Mouse (Mus musculus) central nervous system, embryonic 11.5 days (tissue): ENCODE measurements around the gene Bricd5. TPM values are rescaled to one million over a fixed set of nuclear protein-coding genes. Genes with fewer than 3 reads are reported as not detected.

ENCODE experiments used
- polyA plus RNA-seq: library from polyadenylated mRNA; depleted of rRNA; stranded (reverse); fragments of >200 nt; gene quantifications from 2 replicates; pipeline ENCODE4 v1.2.3, GENCODE M21; 2012; rRNA removed

The Bricd5 gene
- polyA plus RNA-seq, result 0.65 and 0.66 TPM in 2 replicates

DNA sequence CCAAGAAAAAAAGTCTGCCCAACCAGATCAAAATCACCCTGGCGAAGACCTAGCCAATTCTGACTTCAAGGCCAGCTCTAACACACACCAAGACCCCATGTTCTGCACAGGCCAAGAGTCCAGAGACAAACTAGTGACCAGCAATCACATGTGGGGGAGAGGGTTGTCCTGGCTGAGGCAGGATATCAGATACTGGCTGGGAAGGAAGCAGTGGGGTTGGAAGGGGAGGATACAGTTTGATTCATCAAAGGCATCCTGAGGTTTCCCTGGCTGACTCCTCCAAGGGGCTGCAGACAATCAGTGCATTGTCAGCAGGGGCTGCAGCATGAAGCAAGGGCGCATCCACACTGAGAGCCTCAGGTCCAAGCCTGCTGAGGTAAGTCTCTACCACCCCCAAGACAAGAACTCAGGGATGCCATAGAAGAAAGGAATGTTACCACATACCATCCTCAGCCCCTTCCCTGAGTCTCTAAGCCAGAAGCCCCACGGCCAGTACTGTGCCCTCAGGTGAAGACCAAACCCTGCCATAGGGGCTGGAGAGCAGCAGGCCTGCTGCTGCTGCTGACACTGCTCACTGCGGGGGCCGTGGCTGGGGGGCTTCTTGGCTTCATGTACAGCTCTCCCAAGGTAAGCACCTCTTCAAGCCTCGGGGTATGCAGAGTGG is at the start of gene Bricd5:
Bricd5 (plus strand) TSS at position 273 of the 664 bp plus-strand sequence.

DNA sequence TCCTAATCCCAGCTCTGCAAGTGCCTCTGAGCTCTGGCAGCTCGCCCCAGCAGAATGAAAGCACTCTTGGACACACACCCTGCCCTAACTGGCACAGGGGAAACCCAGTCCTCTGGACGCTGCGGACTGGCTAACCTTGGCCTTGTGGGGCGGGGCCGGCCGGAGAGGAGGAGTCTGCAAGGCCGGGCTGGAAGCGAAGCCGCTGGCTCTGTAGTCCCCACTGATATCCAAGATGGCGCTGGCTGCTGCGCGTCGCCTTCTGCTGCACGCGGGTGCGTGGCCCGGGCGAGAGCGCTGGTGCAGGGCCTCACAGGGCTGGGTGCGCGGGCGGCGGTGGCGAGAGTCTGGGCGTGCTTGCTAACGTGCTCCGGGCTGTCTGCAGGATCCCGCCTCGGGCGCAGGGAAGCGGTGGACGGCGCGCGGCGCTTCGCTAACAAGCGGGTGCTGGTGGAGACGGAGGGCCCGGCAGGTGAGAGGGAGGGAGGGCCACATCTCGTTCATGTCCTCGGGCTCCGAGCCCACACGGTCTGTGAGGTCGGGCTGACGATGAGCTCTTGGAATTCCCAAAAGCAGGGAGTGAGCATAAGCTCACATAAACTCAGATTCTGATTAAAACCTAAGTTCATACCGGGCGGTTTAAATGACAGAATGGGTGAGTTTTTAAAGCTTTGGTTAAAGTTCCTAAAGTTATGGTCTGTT is 47.1 kb upstream of the Bricd5 start, which contains the start of gene Eci1:
Eci1 (plus strand) TSS at position 171 of the 699 bp plus-strand sequence.

DNA sequence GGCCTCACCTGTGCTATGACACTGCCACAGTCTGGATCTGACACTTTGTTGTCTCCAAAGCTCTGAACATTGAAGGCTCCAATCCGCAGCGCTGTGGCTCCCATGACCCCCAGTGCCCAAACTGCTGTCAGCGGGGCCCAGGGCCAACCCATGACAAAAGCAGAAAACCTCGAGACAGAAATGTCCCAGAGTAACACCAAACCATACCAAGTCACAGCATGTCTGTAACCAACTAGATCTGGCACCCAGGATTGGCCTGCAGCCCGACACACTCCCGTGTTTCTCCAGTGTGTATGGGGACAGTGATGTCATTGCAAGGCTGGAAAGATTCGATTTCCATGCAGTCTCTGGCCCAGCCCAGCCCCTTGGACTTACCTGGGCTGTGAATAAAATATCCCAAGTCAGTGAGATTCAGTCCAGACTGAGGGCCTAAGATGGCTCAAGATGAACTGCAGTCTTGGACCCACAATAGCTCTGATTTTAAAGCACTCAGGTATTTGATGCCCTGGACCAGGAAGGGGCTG is 31.0 kb upstream of the Bricd5 start, which contains the start of gene Dnase1l2:
Dnase1l2 (minus strand) TSS at position 474 of the 524 bp plus-strand sequence.

DNA sequence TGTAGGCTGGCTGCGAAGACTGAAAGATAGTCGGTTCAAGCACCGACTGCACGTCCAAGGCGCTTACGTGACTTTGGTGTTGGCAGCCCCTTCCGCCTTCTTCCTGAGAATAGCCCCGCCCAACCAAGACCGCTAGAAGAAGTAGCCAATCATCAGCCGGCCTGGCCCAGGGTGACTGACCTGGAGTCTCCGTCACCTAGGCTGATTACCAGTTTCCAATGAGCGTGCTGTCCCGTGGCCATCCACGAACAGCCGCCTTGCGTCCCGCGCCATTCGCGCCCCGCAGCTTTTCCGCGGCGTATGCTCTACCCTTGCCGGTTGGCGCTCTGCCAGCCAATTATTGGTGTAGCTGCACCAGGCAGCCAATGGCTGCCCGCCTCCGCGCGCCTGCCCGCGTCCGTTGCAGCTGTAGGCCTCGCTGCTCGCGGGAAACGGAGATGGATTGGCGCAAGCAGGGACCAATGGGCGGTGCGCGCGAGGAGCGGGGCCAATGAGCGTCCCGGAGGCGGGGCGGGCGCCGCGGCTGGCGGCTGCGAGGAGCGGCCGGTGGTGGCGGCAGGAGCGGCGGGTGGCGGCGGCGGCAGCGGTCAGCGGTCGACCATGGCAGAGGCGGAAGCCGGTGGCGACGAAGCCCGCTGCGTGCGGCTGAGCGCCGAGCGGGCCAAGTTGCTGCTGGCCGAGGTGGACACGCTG is 3.6 kb upstream of the Bricd5 start, which contains the start of the genes E4f1 and Pgp:
E4f1 (minus strand) TSS at position 404 of the 693 bp plus-strand sequence.
Pgp (plus strand) TSS at position 483 of the 693 bp plus-strand sequence.

GRCm38 (mm10) chr17:24478663-24479380 is 5.1 kb downstream of the Bricd5 start, which contains the start of gene Mlst8:
TSS of gene Mlst8 (minus strand) at chr17:24479078.

DNA sequence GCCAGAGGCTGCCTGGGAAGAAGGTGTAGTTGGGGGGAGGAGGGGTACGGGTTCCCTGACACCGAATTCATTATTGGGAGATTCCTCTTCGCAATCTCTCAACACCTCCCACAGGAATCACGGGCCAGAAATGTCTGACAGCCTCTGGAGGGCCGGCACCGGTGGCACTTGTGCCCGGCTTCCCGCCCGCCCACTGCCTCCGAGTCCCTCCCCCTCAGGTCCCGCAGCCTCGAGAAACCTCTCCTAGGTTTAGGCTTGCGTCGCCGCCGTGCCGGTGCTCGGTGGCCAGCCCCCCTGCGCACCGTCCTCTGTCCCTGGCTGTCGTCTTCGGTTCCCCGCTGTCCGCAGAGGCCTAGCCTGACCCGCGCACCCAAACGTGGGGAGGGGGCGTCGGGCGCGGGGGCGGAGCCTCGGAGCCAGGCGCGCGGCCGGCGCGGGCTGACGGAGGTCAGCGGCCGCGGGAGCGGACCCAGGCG is 14.5 kb downstream of the Bricd5 start, which contains the start of gene Caskin1:
Caskin1 (plus strand) TSS at position 416 of the 476 bp plus-strand sequence.

Other genes starting within 250 kb of the Bricd5 start
- 57.5 and 58.4 TPM in 2 replicates for gene Ccnf, start 222.4 kb upstream of the Bricd5 start, polyA plus RNA-seq
- gene Abca17, start 122.8 kb upstream of the Bricd5 start, polyA plus RNA-seq, result 0.02 and 0.25 TPM in 2 replicates
- gene Abca3, start 121.9 kb upstream of the Bricd5 start, polyA plus RNA-seq, result 12.7 and 15.1 TPM in 2 replicates
- 387 and 433 TPM in 2 replicates for gene Rnps1, start 59.3 kb upstream of the Bricd5 start, polyA plus RNA-seq
- 51.7 and 52.0 TPM in 2 replicates for gene Eci1, start 47.2 kb upstream of the Bricd5 start, polyA plus RNA-seq
- gene Dnase1l2, start 30.8 kb upstream of the Bricd5 start, polyA plus RNA-seq, result 11.3 and 13.6 TPM in 2 replicates
- gene E4f1, start 3.6 kb upstream of the Bricd5 start, polyA plus RNA-seq, result 45.4 and 62.2 TPM in 2 replicates
- gene Pgp, start 3.5 kb upstream of the Bricd5 start, polyA plus RNA-seq, result 39.5 and 70.0 TPM in 2 replicates
- gene Mlst8, start 5.2 kb downstream of the Bricd5 start, polyA plus RNA-seq, result 29.8 and 44.7 TPM in 2 replicates
- 28.4 and 30.5 TPM in 2 replicates for gene Caskin1, start 14.7 kb downstream of the Bricd5 start, polyA plus RNA-seq
- gene Traf7, start 54.1 kb downstream of the Bricd5 start, polyA plus RNA-seq, result 155 and 253 TPM in 2 replicates
- gene Rab26, start 60.3 kb downstream of the Bricd5 start, polyA plus RNA-seq, result 1.1 and 1.8 TPM in 2 replicates
- gene Pkd1, start 76.0 kb downstream of the Bricd5 start, polyA plus RNA-seq, result 40.1 and 43.7 TPM in 2 replicates
- 98.5 and 150 TPM in 2 replicates for gene Tsc2, start 158.7 kb downstream of the Bricd5 start, polyA plus RNA-seq
- gene Nthl1, start 158.8 kb downstream of the Bricd5 start, polyA plus RNA-seq, result 21.1 and 22.2 TPM in 2 replicates
- gene Slc9a3r2, start 176.4 kb downstream of the Bricd5 start, polyA plus RNA-seq, result 26.4 and 32.7 TPM in 2 replicates
- gene Npw, start 184.6 kb downstream of the Bricd5 start, polyA plus RNA-seq, result 0.26 TPM in 1 of 2 replicates, not detected in the other
- 71.2 and 73.0 TPM in 2 replicates for gene Zfp598, start 195.8 kb downstream of the Bricd5 start, polyA plus RNA-seq
- 4.9 and 6.7 TPM in 2 replicates for gene Syngr3, start 216.1 kb downstream of the Bricd5 start, polyA plus RNA-seq
- gene Gfer, start 222.3 kb downstream of the Bricd5 start, polyA plus RNA-seq, result 30.2 and 39.5 TPM in 2 replicates
- 6.4 and 7.1 TPM in 2 replicates for gene Noxo1, start 222.3 kb downstream of the Bricd5 start, polyA plus RNA-seq
- 66.5 and 85.6 TPM in 2 replicates for gene Tbl3, start 233.8 kb downstream of the Bricd5 start, polyA plus RNA-seq
- 0.63 and 0.70 TPM in 2 replicates for gene Rnf151, start 244.2 kb downstream of the Bricd5 start, polyA plus RNA-seq
- 2,876 and 3,382 TPM in 2 replicates for gene Rps2, start 244.2 kb downstream of the Bricd5 start, polyA plus RNA-seq